Mouse (Mus musculus) testis, adult 2 months (tissue): Measurements from ENCODE around the gene Myrf.

ENCODE experiments used
- CTCF ChIP-seq: fragments of 200-500 bp; IDR thresholded peaks from 2 replicates; pipeline ENCODE4 v1.5.1; 2012; ENCODE audit warnings: low read depth, mild to moderate bottlenecking, inconsistent platforms, low read length, moderate library complexity; ENCODE audit not compliant: control insufficient read depth, insufficient read depth, insufficient replicate concordance
- POLR2A ChIP-seq: fragments of 200-500 bp; IDR thresholded peaks from 2 replicates; pipeline ENCODE4 v1.6.1; 2012; ENCODE audit warnings: low read depth, mild to moderate bottlenecking, inconsistent platforms, low read length, moderate library complexity; ENCODE audit not compliant: control insufficient read depth

GRCm38 (mm10) chr19:10288125-10289040 is 47.8 kb upstream of the Myrf start:
- no peak for TF ChIP-seq CTCF
- no peak for TF ChIP-seq POLR2A
